Comparison of ENCODE assay signal across 8 mouse cellular contexts in the genomic region with DNA sequence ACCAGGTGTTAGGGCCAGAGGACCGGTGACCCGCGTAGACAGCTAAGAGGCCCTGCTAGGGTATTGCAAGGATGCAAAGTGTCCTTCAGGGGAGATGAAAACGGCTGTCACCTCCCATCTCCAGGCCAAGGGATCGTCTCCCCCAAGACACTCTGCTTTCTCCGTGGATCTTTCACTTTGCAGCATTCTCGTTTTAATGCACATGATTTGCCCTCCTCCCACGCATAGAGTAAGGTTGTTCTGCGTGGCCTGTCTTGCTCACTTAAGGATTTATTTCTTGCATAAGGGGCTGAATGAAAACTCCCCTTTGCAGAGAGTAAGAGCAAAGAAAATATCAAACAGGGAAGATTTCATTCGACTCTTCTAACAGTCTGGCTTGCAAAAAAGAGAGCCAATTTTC. TPM values are rescaled to one million over a fixed set of nuclear protein-coding genes. Genes with fewer than 3 reads are reported as not detected.
A peak's percentile ranks its signal among the peaks of the same experiment; 100 is the strongest.
DNase-seq lines count a peak whose midpoint lies in the region; ATAC-seq lines count a peak whose summit lies in the region.

No protein-coding gene starts in this region.

- H3K27me3 ChIP-seq in heart, embryonic 15.5 days: peaks cover 30% of the 10 kb centered on the region
- peaks cover 89% of the 10 kb centered on the region for H3K27me3 ChIP-seq in embryonic facial prominence, embryonic 13.5 days
- H3K27me3 ChIP-seq in intestine, embryonic 16.5 days (replicated peaks; ENCODE audit: control insufficient read depth, insufficient read depth, low read length): peaks cover 27% of the 10 kb centered on the region

- H3K4me1 ChIP-seq in heart, embryonic 15.5 days (replicated peaks): peaks cover 42% of the 10 kb centered on the region
- peaks cover 33% of the 10 kb centered on the region for H3K4me1 ChIP-seq in embryonic facial prominence, embryonic 13.5 days
- H3K4me1 ChIP-seq in intestine, embryonic 16.5 days (ENCODE audit: control insufficient read depth, insufficient read depth, low read length): peaks cover 26% of the 10 kb centered on the region

- peak overlapping the region; percentile 86 for H3K4me2 ChIP-seq in heart, embryonic 15.5 days
- H3K4me2 ChIP-seq in embryonic facial prominence, embryonic 13.5 days: peak overlapping the region; percentile 99
- peak overlapping the region; percentile 95 for H3K4me2 ChIP-seq in intestine, embryonic 16.5 days (ENCODE audit: low read depth, low read length)

- no peak for ATAC-seq in heart, embryonic 15.5 days (replicated peaks; ENCODE audit: insufficient number of reproducible peaks, insufficient read depth, low FRiP score, low read depth)
- no peak for ATAC-seq in embryonic facial prominence, embryonic 13.5 days (ENCODE audit: insufficient number of reproducible peaks, insufficient read depth, low FRiP score, low TSS enrichment, low read depth)
- no peak for ATAC-seq in intestine, embryonic 16.5 days

- no peak for DNase-seq in heart, adult 9 months (ENCODE audit: low spot score in 2 of 2)
- DNase-seq in neural tube, embryonic 10.5 days (ENCODE audit: extremely low spot score, low spot score): peak; percentile 43
- no peak for DNase-seq in right cerebral cortex, postnatal 10 days (ENCODE audit: low spot score in 2 of 2)
- DNase-seq in thymus, postnatal 36 days: no peak
- DNase-seq in cerebellum, postnatal 4 days (ENCODE audit: low spot score in 2 of 2): no peak

- H3K4me3 ChIP-seq in heart, embryonic 15.5 days: peak overlapping the region; percentile 89
- peak overlapping the region; percentile 61 for H3K4me3 ChIP-seq in embryonic facial prominence, embryonic 13.5 days
- peak overlapping the region; percentile 62 for H3K4me3 ChIP-seq in intestine, embryonic 16.5 days (ENCODE audit: low read length)

- H3K9me3 ChIP-seq in heart, embryonic 15.5 days (replicated peaks): no peaks in the 10 kb centered on the region
- H3K9me3 ChIP-seq in embryonic facial prominence, embryonic 13.5 days: no peaks in the 10 kb centered on the region
- H3K9me3 ChIP-seq in intestine, embryonic 16.5 days (ENCODE audit: control insufficient read depth, low read length): no peaks in the 10 kb centered on the region

- peak overlapping the region; percentile 96; the same call in 1 of the 2 replicates for H3K27ac ChIP-seq in heart, embryonic 15.5 days
- no peak overlapping the region for H3K27ac ChIP-seq in embryonic facial prominence, embryonic 13.5 days
- no peak overlapping the region for H3K27ac ChIP-seq in intestine, embryonic 16.5 days (ENCODE audit: low read length)

- peak overlapping the region; percentile 49 for H3K9ac ChIP-seq in heart, embryonic 15.5 days
- H3K9ac ChIP-seq in embryonic facial prominence, embryonic 13.5 days: no peak overlapping the region; the same call in 1 of the 2 replicates
- H3K9ac ChIP-seq in intestine, embryonic 16.5 days (ENCODE audit: low read depth, low read length): no peak overlapping the region

- H3K36me3 ChIP-seq in heart, embryonic 15.5 days: no peaks in the 10 kb centered on the region
- H3K36me3 ChIP-seq in embryonic facial prominence, embryonic 13.5 days: no peaks in the 10 kb centered on the region
- no peaks in the 10 kb centered on the region for H3K36me3 ChIP-seq in intestine, embryonic 16.5 days (ENCODE audit: control insufficient read depth, insufficient read depth, low read length)

- 17% methylated on average over 10 of the region's 10 CpGs for WGBS in heart, embryonic 15.5 days
- 6% methylated on average over 10 of the region's 10 CpGs for WGBS in embryonic facial prominence, embryonic 13.5 days
- WGBS in intestine, embryonic 16.5 days: 18% methylated on average over 10 of the region's 10 CpGs

RNA-seq across cellular contexts. Expression of gene Casz1, which starts 0.6 kb away (rescaled TPM):
- polyA plus RNA-seq in heart, embryonic 15.5 days (2015; fragmentation: Nextera tagmentation; extraction: Ambion mirVana): 20.7 and 22.6 TPM in 2 replicates
- 4.0 and 4.2 TPM in 2 replicates for polyA plus RNA-seq in embryonic facial prominence, embryonic 13.5 days (2015; fragmentation: Nextera tagmentation; extraction: Ambion mirVana)
- 4.7 and 5.9 TPM in 2 replicates for polyA plus RNA-seq in intestine, embryonic 16.5 days (2015; fragmentation: Nextera tagmentation; extraction: Ambion mirVana)
